8 mouse cellular contexts compared by ENCODE assay signal in genomic region chr15:86067581-86067910, GRCm38 (mm10). TPM values are rescaled to one million over a fixed set of nuclear protein-coding genes. Genes with fewer than 3 reads are reported as not detected.
DNase-seq lines count a peak whose midpoint lies in the region; ATAC-seq and TF ChIP-seq lines count a peak whose summit lies in the region.

No protein-coding gene starts in this region.

- 0 out of 2 replicates have a peak, but pooled peaks cover 4% of the 10 kb centered on the region for H3K36me3 ChIP-seq in heart, embryonic 13.5 days
- peaks cover 0 to 36% of the 10 kb centered on the region in 2 experiments; a peak in 3 of 4 replicates for H3K36me3 ChIP-seq in MEL (ENCODE audit: control insufficient read depth in 1 of 2, insufficient read depth in 2 of 2, low read length in 2 of 2)
- H3K36me3 ChIP-seq in limb, embryonic 14.5 days (ENCODE audit: control insufficient read depth, insufficient read depth, low read length): no peaks in the 10 kb centered on the region
- H3K36me3 ChIP-seq in midbrain, embryonic 10.5 days: peaks cover 8% of the 10 kb centered on the region
- no peaks in the 10 kb centered on the region for H3K36me3 ChIP-seq in midbrain, embryonic 15.5 days (replicated peaks)
- no peaks in the 10 kb centered on the region for H3K36me3 ChIP-seq in neural tube, embryonic 15.5 days

- no peak for TF ChIP-seq RAD21 in MEL (IDR thresholded peaks at IDR 0.05; ENCODE audit: low read depth, low read length)

- TF ChIP-seq POLR2A in MEL (IDR thresholded peaks at IDR 0.05; ENCODE audit: control insufficient read depth in 1 of 2, insufficient read depth in 1 of 2, low read depth in 1 of 2, low read length in 2 of 2, poor library complexity in 1 of 2): no peak; a peak in 1 of 4 replicates
- TF ChIP-seq POLR2A in limb, embryonic 14.5 days (IDR thresholded peaks at IDR 0.05; ENCODE audit: borderline replicate concordance, extremely low read depth, insufficient read depth, insufficient read length): no peak

- H3K27ac ChIP-seq in heart, embryonic 13.5 days (replicated peaks): peak overlapping the region; percentile 30; the same call in 1 of the 2 replicates
- H3K27ac ChIP-seq in MEL (ENCODE audit: control insufficient read depth, low read depth, low read length): peak overlapping the region; percentile 41; the same call in 1 of the 2 replicates
- H3K27ac ChIP-seq in limb, embryonic 14.5 days (replicated peaks; ENCODE audit: low read depth, low read length): no peak overlapping the region
- no peak overlapping the region for H3K27ac ChIP-seq in midbrain, embryonic 10.5 days (replicated peaks)
- H3K27ac ChIP-seq in midbrain, embryonic 15.5 days: no peak overlapping the region
- no peak overlapping the region for H3K27ac ChIP-seq in neural tube, embryonic 15.5 days (replicated peaks)

- intact Hi-C loops in heart, postnatal 36 days (cut with DNase I): no loop called here

- no peak for TF ChIP-seq EP300 in MEL (IDR thresholded peaks at IDR 0.05; ENCODE audit: low read depth in 1 of 2, low read length in 2 of 2)

- peaks cover 75% of the 10 kb centered on the region for H3K4me1 ChIP-seq in heart, embryonic 13.5 days
- peaks cover 2 to 44% of the 10 kb centered on the region in 2 experiments for H3K4me1 ChIP-seq in MEL (ENCODE audit: control insufficient read depth in 1 of 2, insufficient read depth in 2 of 2, low read length in 2 of 2)
- peaks cover 23% of the 10 kb centered on the region for H3K4me1 ChIP-seq in limb, embryonic 14.5 days (ENCODE audit: control insufficient read depth, insufficient read depth, low read length)
- peaks cover 44% of the 10 kb centered on the region for H3K4me1 ChIP-seq in midbrain, embryonic 10.5 days
- H3K4me1 ChIP-seq in midbrain, embryonic 15.5 days: peaks cover 56% of the 10 kb centered on the region
- H3K4me1 ChIP-seq in neural tube, embryonic 15.5 days: peaks cover 65% of the 10 kb centered on the region

- peaks cover 70% of the 10 kb centered on the region for H3K79me2 ChIP-seq in MEL (ENCODE audit: control insufficient read depth, insufficient read depth, low read length, poor library complexity)

- H3K27me3 ChIP-seq in heart, embryonic 13.5 days (replicated peaks): no peaks in the 10 kb centered on the region
- no peaks in the 10 kb centered on the region for H3K27me3 ChIP-seq in MEL (ENCODE audit: control insufficient read depth in 1 of 2, insufficient read depth in 2 of 2, low read length in 2 of 2)
- no peaks in the 10 kb centered on the region for H3K27me3 ChIP-seq in limb, embryonic 14.5 days (ENCODE audit: control insufficient read depth, insufficient read depth, low read length)
- no peaks in the 10 kb centered on the region for H3K27me3 ChIP-seq in midbrain, embryonic 10.5 days (ENCODE audit: low read depth, poor library complexity, severe bottlenecking)
- H3K27me3 ChIP-seq in midbrain, embryonic 15.5 days (replicated peaks): no peaks in the 10 kb centered on the region
- no peaks in the 10 kb centered on the region for H3K27me3 ChIP-seq in neural tube, embryonic 15.5 days (replicated peaks)

- TF ChIP-seq CTCF in MEL (IDR thresholded peaks at IDR 0.05 in 2 of 3, conservative IDR thresholded peaks at IDR 0.05 in 1 of 3; ENCODE audit: control insufficient read depth in 1 of 3, insufficient read depth in 1 of 3, low read depth in 2 of 3, low read length in 3 of 3, poor library complexity in 1 of 3, severe bottlenecking in 1 of 3): no peak

- WGBS in heart, embryonic 13.5 days: 38% methylated on average over 6 of the region's 6 CpGs
- WGBS in limb, embryonic 14.5 days: 54% methylated on average over 6 of the region's 6 CpGs
- 67% methylated on average over 6 of the region's 6 CpGs for WGBS in midbrain, embryonic 10.5 days
- WGBS in midbrain, embryonic 15.5 days: 65% methylated on average over 6 of the region's 6 CpGs
- 54% methylated on average over 6 of the region's 6 CpGs for WGBS in neural tube, embryonic 15.5 days

- ATAC-seq in heart, embryonic 13.5 days (ENCODE audit: extremely low read depth, insufficient number of reproducible peaks, low FRiP score, low TSS enrichment): peak; percentile 18; the same call in 1 of the 2 replicates
- ATAC-seq in limb, embryonic 14.5 days (ENCODE audit: low FRiP score, low read depth): no peak
- no peak for ATAC-seq in midbrain, embryonic 15.5 days (replicated peaks)
- no peak for ATAC-seq in neural tube, embryonic 15.5 days (ENCODE audit: low FRiP score)

- no peak overlapping the region for H3K4me3 ChIP-seq in heart, embryonic 13.5 days
- H3K4me3 ChIP-seq in MEL (ENCODE audit: control insufficient read depth in 1 of 2, insufficient read depth in 1 of 2, low read depth in 2 of 2, low read length in 2 of 2): no peak overlapping the region
- H3K4me3 ChIP-seq in limb, embryonic 14.5 days (replicated peaks; ENCODE audit: low read length): no peak overlapping the region
- H3K4me3 ChIP-seq in midbrain, embryonic 10.5 days: no peak overlapping the region
- no peak overlapping the region for H3K4me3 ChIP-seq in midbrain, embryonic 15.5 days
- H3K4me3 ChIP-seq in neural tube, embryonic 15.5 days (replicated peaks): no peak overlapping the region

- H3K9me3 ChIP-seq in heart, embryonic 13.5 days: no peaks in the 10 kb centered on the region
- no peaks in the 10 kb centered on the region for H3K9me3 ChIP-seq in MEL (replicated peaks; ENCODE audit: insufficient read depth, low read length)
- no peaks in the 10 kb centered on the region for H3K9me3 ChIP-seq in limb, embryonic 14.5 days (ENCODE audit: control insufficient read depth, low read length)
- no peaks in the 10 kb centered on the region; the same call in 1 of the 2 replicates for H3K9me3 ChIP-seq in midbrain, embryonic 10.5 days (replicated peaks)
- no peaks in the 10 kb centered on the region for H3K9me3 ChIP-seq in midbrain, embryonic 15.5 days
- H3K9me3 ChIP-seq in neural tube, embryonic 15.5 days (replicated peaks): no peaks in the 10 kb centered on the region

- no peak for DNase-seq in heart, postnatal 36 days
- peak; percentile 76 for DNase-seq in MEL (ENCODE audit: low read depth, low spot score)
- no peak for DNase-seq in limb, embryonic 14.5 days (ENCODE audit: low spot score)
- peak; percentile 62 for DNase-seq in skeletal muscle tissue, adult 2 months (ENCODE audit: low read depth, low spot score)
- DNase-seq in midbrain, embryonic 10.5 days (ENCODE audit: low spot score): no peak

- no peak overlapping the region; the same call in 1 of the 2 replicates for H3K9ac ChIP-seq in heart, embryonic 13.5 days
- H3K9ac ChIP-seq in MEL (ENCODE audit: control insufficient read depth, low read depth, low read length, poor library complexity, severe bottlenecking): no peak overlapping the region
- H3K9ac ChIP-seq in limb, embryonic 14.5 days (ENCODE audit: low read depth, low read length, severe bottlenecking): 0 out of 2 replicates have a peak overlapping the region, but pooled peaks have one; percentile 16
- H3K9ac ChIP-seq in midbrain, embryonic 15.5 days: no peak overlapping the region
- no peak overlapping the region for H3K9ac ChIP-seq in neural tube, embryonic 15.5 days (replicated peaks)

- H3K4me2 ChIP-seq in heart, embryonic 13.5 days: peak overlapping the region; percentile 19; the same call in 1 of the 2 replicates
- H3K4me2 ChIP-seq in limb, embryonic 14.5 days (replicated peaks; ENCODE audit: low read depth, low read length, severe bottlenecking): no peak overlapping the region
- no peak overlapping the region for H3K4me2 ChIP-seq in midbrain, embryonic 15.5 days
- H3K4me2 ChIP-seq in neural tube, embryonic 15.5 days: no peak overlapping the region

TF ChIP-seq in MEL, 35 proteins besides CTCF, POLR2A, EP300 and RAD21 (continues in another document):
- TF ChIP-seq MAX (IDR thresholded peaks at IDR 0.05; ENCODE audit: low read length): peak; percentile 79
- peak; percentile 79 for TF ChIP-seq MYC (IDR thresholded peaks at IDR 0.05; ENCODE audit: low read depth, low read length)
- TF ChIP-seq RCOR1 (IDR thresholded peaks at IDR 0.05; ENCODE audit: low read depth, low read length): no peak
- TF ChIP-seq SIN3A (IDR thresholded peaks at IDR 0.05; ENCODE audit: low read length): peak; percentile 48
- no peak for TF ChIP-seq MAZ (IDR thresholded peaks at IDR 0.05; ENCODE audit: low read depth, low read length)
- no peak for TF ChIP-seq JUND (IDR thresholded peaks at IDR 0.05; ENCODE audit: low read depth, low read length)
- no peak for TF ChIP-seq USF1 (IDR thresholded peaks at IDR 0.05; ENCODE audit: low read depth, low read length)
- TF ChIP-seq ELF1 (IDR thresholded peaks at IDR 0.05; ENCODE audit: low read depth, low read length): no peak
- no peak for TF ChIP-seq E2F4 (IDR thresholded peaks at IDR 0.05; ENCODE audit: borderline replicate concordance, low read depth, low read length)
- peak; percentile 79 for TF ChIP-seq MXI1 (IDR thresholded peaks at IDR 0.05; ENCODE audit: low read depth, low read length)
- no peak for TF ChIP-seq ZKSCAN1 (IDR thresholded peaks at IDR 0.05; ENCODE audit: low read depth, low read length)

RNA-seq across cellular contexts. Expression of gene Gramd4, which starts 10.1 kb away (rescaled TPM):
- 11.9 and 12.2 TPM in 2 replicates for polyA plus RNA-seq in heart, embryonic 13.5 days (2015; fragmentation: Nextera tagmentation; extraction: Ambion mirVana)
- 10 to 100 TPM; 29.6 to 35.3 TPM for total RNA-seq in heart, postnatal 36 days (2021)
- total RNA-seq in MEL (2012; rRNA removed): 34.1 and 43.1 TPM in 2 replicates
- 10 to 100 TPM; 35.2 to 38.0 TPM for polyA plus RNA-seq in MEL (2012; ENCODE audit: insufficient read depth in 1 of 2, insufficient read length in 2 of 2, low read depth in 1 of 2, low replicate concordance in 2 of 2, missing spikeins in 1 of 2)
- polyA plus RNA-seq in limb, embryonic 14.5 days (2012; rRNA removed): 23.5 and 26.4 TPM in 2 replicates
- 12.3 and 15.4 TPM in 2 replicates for polyA plus RNA-seq in limb, embryonic 14.5 days (2014; fragmentation: Nextera tagmentation; extraction: Ambion mirVana)
- 14.3 and 16.7 TPM in 2 replicates for polyA plus RNA-seq in midbrain, embryonic 10.5 days (2016; fragmentation: Nextera tagmentation; extraction: Ambion mirVana)
- 41.0 and 41.7 TPM in 2 replicates for polyA plus RNA-seq in midbrain, embryonic 15.5 days (2015; fragmentation: Nextera tagmentation; extraction: Ambion mirVana)
- polyA plus RNA-seq in neural tube, embryonic 15.5 days (2015; fragmentation: Nextera tagmentation; extraction: Ambion mirVana): 25.4 and 25.8 TPM in 2 replicates

RNA-seq across cellular contexts. Expression of gene Celsr1, which starts 34.0 kb away (rescaled TPM):
- polyA plus RNA-seq in heart, embryonic 13.5 days (2015; fragmentation: Nextera tagmentation; extraction: Ambion mirVana): 1.3 and 1.4 TPM in 2 replicates
- 1 to 10 TPM; 6.4 to 7.2 TPM for total RNA-seq in heart, postnatal 36 days (2021)
- 0.12 and 0.16 TPM in 2 replicates for total RNA-seq in MEL (2012; rRNA removed)
- under 1 TPM in 1 of 2 experiments, not detected in 1; 0.42 TPM for polyA plus RNA-seq in MEL (2012; ENCODE audit: insufficient read depth in 1 of 2, insufficient read length in 2 of 2, low read depth in 1 of 2, low replicate concordance in 2 of 2, missing spikeins in 1 of 2)
- polyA plus RNA-seq in limb, embryonic 14.5 days (2012; rRNA removed): 11.8 and 13.1 TPM in 2 replicates
- polyA plus RNA-seq in limb, embryonic 14.5 days (2014; fragmentation: Nextera tagmentation; extraction: Ambion mirVana): 6.5 TPM in 2 replicates
- 3.4 and 3.6 TPM in 2 replicates for polyA plus RNA-seq in midbrain, embryonic 10.5 days (2016; fragmentation: Nextera tagmentation; extraction: Ambion mirVana)
- polyA plus RNA-seq in midbrain, embryonic 15.5 days (2015; fragmentation: Nextera tagmentation; extraction: Ambion mirVana): 1.6 and 2.2 TPM in 2 replicates
- polyA plus RNA-seq in neural tube, embryonic 15.5 days (2015; fragmentation: Nextera tagmentation; extraction: Ambion mirVana): 0.88 and 1.4 TPM in 2 replicates

Comparison
In these comparisons a context has a peak if more than half of its experiments do, and no peak if none do; other contexts are left out.
1. H3K27ac ChIP-seq: peak in heart, embryonic 13.5 days (single experiment) and MEL (single experiment); none in limb, embryonic 14.5 days (single experiment), midbrain, embryonic 10.5 days (single experiment), midbrain, embryonic 15.5 days (single experiment) and neural tube, embryonic 15.5 days (single experiment).
2. DNase-seq: peak in MEL (single experiment) and skeletal muscle tissue, adult 2 months (single experiment); none in heart, postnatal 36 days (0 of 2), limb, embryonic 14.5 days (single experiment) and midbrain, embryonic 10.5 days (single experiment).